Mouse (Mus musculus) forebrain, embryonic 16.5 days (tissue): ENCODE measurements around the gene Gm49403. TPM values are rescaled to one million over a fixed set of nuclear protein-coding genes. Genes with fewer than 3 reads are reported as not detected.
A peak's percentile ranks its signal among the peaks of the same experiment; 100 is the strongest.
"Not testable (repeated sequence)": the region's sequence is repeated elsewhere in the genome, so short reads cannot be mapped to it uniquely, and the experiment has no call there.

ENCODE experiments used
- ATAC-seq: fragments of 200-750 bp; cut with Nextera tagmentation; 2 replicates; pipeline ENCODE4 v1.8.0; 2017; ENCODE audit warnings: mild to moderate bottlenecking, moderate library complexity
- H3K27ac ChIP-seq: fragments of 300-500 bp; sonication (generic); 2 replicates; pipeline ENCODE4 v1.5.1; 2014; ENCODE audit warnings: low read length, control low read depth
- H3K27me3 ChIP-seq: fragments of 300-500 bp; sonication (generic); replicated peaks from 2 replicates; pipeline ENCODE4 v1.6.1; 2014; ENCODE audit warnings: low read length; ENCODE audit not compliant: control insufficient read depth, insufficient read depth
- H3K36me3 ChIP-seq: fragments of 300-500 bp; sonication (generic); 2 replicates; pipeline ENCODE4 v1.6.1; 2014; ENCODE audit not compliant: control insufficient read depth, insufficient read depth
- H3K4me1 ChIP-seq: fragments of 300-500 bp; sonication (generic); replicated peaks from 2 replicates; pipeline ENCODE4 v1.6.1; 2014; ENCODE audit warnings: low read length; ENCODE audit not compliant: control insufficient read depth, insufficient read depth
- H3K4me2 ChIP-seq: fragments of 300-500 bp; sonication (generic); 2 replicates; pipeline ENCODE4 v1.6.1; 2014; ENCODE audit warnings: mild to moderate bottlenecking, low read length, control low read depth
- H3K4me3 ChIP-seq: fragments of 300-500 bp; sonication (generic); replicated peaks from 2 replicates; pipeline ENCODE4 v1.5.1; 2014; ENCODE audit warnings: mild to moderate bottlenecking, low read length, control low read depth
- H3K9ac ChIP-seq: fragments of 300-500 bp; sonication (generic); replicated peaks from 2 replicates; pipeline ENCODE4 v1.6.1; 2014; ENCODE audit warnings: low read depth, low read length, control low read depth
- H3K9me3 ChIP-seq: fragments of 300-500 bp; sonication (generic); 2 replicates; pipeline ENCODE4 v1.6.1; 2016; ENCODE audit warnings: low read length; ENCODE audit not compliant: control insufficient read depth
- WGBS: fragments of 180-500 bp; shearing (Covaris S2); extraction: QIAGEN DNeasy Blood & Tissue Kit; methylation state at CpG from one replicate; pipeline ENCODE4 v1.1.7; 2014; 5-methylcytosine and 5-hydroxymethylcytosine counted together
- polyA plus RNA-seq: library from polyadenylated mRNA; unstranded; fragments of >200 nt; fragmentation: Nextera tagmentation; extraction: Ambion mirVana; gene quantifications from 2 replicates; pipeline ENCODE4 v1.2.1, GENCODE M21; 2015

Gm49403 gene
- polyA plus RNA-seq, 1 experiment from 2014 or later, result not detected

GRCm38 (mm10) chr19:8870381-8870780 lies 13.3 kb upstream of the Gm49403 start:
- peaks cover 12% of the 10 kb centered on the region; the same call in 1 of the 2 replicates for H3K36me3 ChIP-seq
- H3K9ac ChIP-seq, H3K27ac ChIP-seq, H3K27me3 ChIP-seq, H3K4me2 ChIP-seq, H3K9me3 ChIP-seq, H3K4me3 ChIP-seq, ATAC-seq: not testable (repeated sequence)
- peaks cover 14% of the 10 kb centered on the region for H3K4me1 ChIP-seq
- 75% methylated on average over 3 of the region's 3 CpGs for WGBS

- Histone ChIP-seq H3K4me3 (peak overlapping the region; percentile 73), H3K4me2 (peak overlapping the region; percentile 58), H3K27ac (0 out of 2 replicates have a peak overlapping the region, but pooled peaks have one; percentile 41), H3K4me1 (peaks cover 14% of the 10 kb centered on the region), H3K9ac (peak overlapping the region; percentile 61), H3K9me3 (no peaks in the 10 kb centered on the region), H3K36me3 (peaks cover 13% of the 10 kb centered on the region; the same call in 1 of the 2 replicates), H3K27me3 (no peaks in the 10 kb centered on the region)
- peak; percentile 30 for ATAC-seq
- 62% methylated on average over 9 of the region's 9 CpGs for WGBS
These were observed 12.9 kb upstream of the Gm49403 start for GRCm38 (mm10) chr19:8870838-8871237.

GRCm38 (mm10) chr19:8871267-8872186 lies 12.2 kb upstream of the Gm49403 start, which contains the start of gene Ubxn1:
Ubxn1 (plus strand) TSS chr19:8871496.
- WGBS, result under 1% methylated on average over 53 of the region's 59 CpGs
- Histone ChIP-seq H3K9ac (peak within 1 kb of the TSS; percentile 74), H3K4me2 (peak within 1 kb of the TSS; percentile 93), H3K9me3 (no peaks in the 10 kb centered on the region), H3K4me1 (peaks cover 14% of the 10 kb centered on the region), H3K27ac (peak within 1 kb of the TSS; percentile 68), H3K4me3 (peak within 1 kb of the TSS; percentile 73), H3K36me3 (peaks cover 16% of the 10 kb centered on the region; the same call in 1 of the 2 replicates), H3K27me3 (no peaks in the 10 kb centered on the region)
- ATAC-seq, result peak; percentile 97

GRCm38 (mm10) chr19:8872266-8872840 lies 11.4 kb upstream of the Gm49403 start:
- no peak for ATAC-seq
- no peak overlapping the region for H3K27ac ChIP-seq
- 82% methylated on average over 10 of the region's 10 CpGs for WGBS

GRCm38 (mm10) chr19:8875031-8875430 lies 8.7 kb upstream of the Gm49403 start:
- Histone ChIP-seq H3K4me1 (peaks cover 18% of the 10 kb centered on the region), H3K4me2 (no peak overlapping the region), H3K9ac (no peak overlapping the region), H3K4me3 (no peak overlapping the region), H3K27ac (no peak overlapping the region), H3K27me3 (no peaks in the 10 kb centered on the region), H3K36me3 (peaks cover 22% of the 10 kb centered on the region), H3K9me3 (no peaks in the 10 kb centered on the region)
- WGBS, result 93% methylated on average over 7 of the region's 7 CpGs
- no peak for ATAC-seq

More at GRCm38 (mm10) chr19:8872266-8872840, 11.4 kb upstream of the Gm49403 start:
- peak overlapping the region; percentile 93 for H3K4me2 ChIP-seq
- peaks cover 14% of the 10 kb centered on the region for H3K4me1 ChIP-seq
- peak overlapping the region; percentile 73 for H3K4me3 ChIP-seq
- peak overlapping the region; percentile 74 for H3K9ac ChIP-seq
- no peaks in the 10 kb centered on the region for H3K27me3 ChIP-seq
- H3K36me3 ChIP-seq, result peaks cover 19% of the 10 kb centered on the region; the same call in 1 of the 2 replicates
- H3K9me3 ChIP-seq, result no peaks in the 10 kb centered on the region

GRCm38 (mm10) chr19:8880311-8881033 lies 3.3 kb upstream of the Gm49403 start, which contains the start of gene Uqcc3:
Uqcc3 (minus strand) TSS chr19:8880923.
- peaks cover 9% of the 10 kb centered on the region for H3K4me1 ChIP-seq
- peak within 1 kb of the TSS; percentile 80 for H3K9ac ChIP-seq
- H3K4me3 ChIP-seq, result peak within 1 kb of the TSS; percentile 54
- peak within 1 kb of the TSS; percentile 87 for H3K4me2 ChIP-seq
- ATAC-seq, result peak; percentile 99
- peak within 1 kb of the TSS; percentile 49 for H3K27ac ChIP-seq
- WGBS, result under 1% methylated on average over 42 of the region's 42 CpGs
- H3K36me3 ChIP-seq, result peaks cover 10% of the 10 kb centered on the region
- H3K27me3 ChIP-seq, result no peaks in the 10 kb centered on the region
- H3K9me3 ChIP-seq, result no peaks in the 10 kb centered on the region

- WGBS, result 15% methylated on average over 3 of the region's 3 CpGs
- Histone ChIP-seq H3K4me3 (peak overlapping the region; percentile 54), H3K4me1 (peaks cover 9% of the 10 kb centered on the region), H3K27me3 (no peaks in the 10 kb centered on the region), H3K36me3 (peaks cover 9% of the 10 kb centered on the region), H3K27ac (0 out of 2 replicates have a peak overlapping the region, but pooled peaks have one; percentile 28), H3K4me2 (peak overlapping the region; percentile 87), H3K9me3 (no peaks in the 10 kb centered on the region), H3K9ac (peak overlapping the region; percentile 80)
- no peak; the same call in 1 of the 2 replicates for ATAC-seq
These were observed 2.7 kb upstream of the Gm49403 start for GRCm38 (mm10) chr19:8881034-8881392.

GRCm38 (mm10) chr19:8886916-8887584 lies 3.3 kb downstream of the Gm49403 start:
- no peaks in the 10 kb centered on the region for H3K9me3 ChIP-seq
- no peaks in the 10 kb centered on the region for H3K27me3 ChIP-seq
- WGBS, result 65% methylated on average over 1 of the region's 1 CpGs
- ATAC-seq, result no peak
- H3K36me3 ChIP-seq, result no peaks in the 10 kb centered on the region
- H3K4me1 ChIP-seq, result peaks cover 13% of the 10 kb centered on the region
- H3K9ac ChIP-seq, result no peak overlapping the region
- no peak overlapping the region for H3K4me3 ChIP-seq
- no peak overlapping the region for H3K4me2 ChIP-seq
- no peak overlapping the region for H3K27ac ChIP-seq
